Mouse (Mus musculus) heart, postnatal 25 days (tissue): ENCODE results near the gene Cblc. TPM values are rescaled to one million over a fixed set of nuclear protein-coding genes. Genes with fewer than 3 reads are reported as not detected.

Source experiments
- DNase-seq: peaks from one replicate; pipeline ENCODE4 v3.0.0; 2022; ENCODE audit warnings: low spot score
- intact Hi-C: fragments of 180-260 bp; cut with DNase I; formaldehyde crosslinking; loops from one replicate; pipeline ENCODE4 v1.15.1; 2025
- total RNA-seq, 2 experiments: library from RNA; stranded (reverse); gene quantifications; 2 replicates each; pipeline ENCODE4 v1.2.3; 2021

The Cblc gene
- total RNA-seq, 2 experiments from 2014 or later: 0.73 TPM; not detected in 1

DNA sequence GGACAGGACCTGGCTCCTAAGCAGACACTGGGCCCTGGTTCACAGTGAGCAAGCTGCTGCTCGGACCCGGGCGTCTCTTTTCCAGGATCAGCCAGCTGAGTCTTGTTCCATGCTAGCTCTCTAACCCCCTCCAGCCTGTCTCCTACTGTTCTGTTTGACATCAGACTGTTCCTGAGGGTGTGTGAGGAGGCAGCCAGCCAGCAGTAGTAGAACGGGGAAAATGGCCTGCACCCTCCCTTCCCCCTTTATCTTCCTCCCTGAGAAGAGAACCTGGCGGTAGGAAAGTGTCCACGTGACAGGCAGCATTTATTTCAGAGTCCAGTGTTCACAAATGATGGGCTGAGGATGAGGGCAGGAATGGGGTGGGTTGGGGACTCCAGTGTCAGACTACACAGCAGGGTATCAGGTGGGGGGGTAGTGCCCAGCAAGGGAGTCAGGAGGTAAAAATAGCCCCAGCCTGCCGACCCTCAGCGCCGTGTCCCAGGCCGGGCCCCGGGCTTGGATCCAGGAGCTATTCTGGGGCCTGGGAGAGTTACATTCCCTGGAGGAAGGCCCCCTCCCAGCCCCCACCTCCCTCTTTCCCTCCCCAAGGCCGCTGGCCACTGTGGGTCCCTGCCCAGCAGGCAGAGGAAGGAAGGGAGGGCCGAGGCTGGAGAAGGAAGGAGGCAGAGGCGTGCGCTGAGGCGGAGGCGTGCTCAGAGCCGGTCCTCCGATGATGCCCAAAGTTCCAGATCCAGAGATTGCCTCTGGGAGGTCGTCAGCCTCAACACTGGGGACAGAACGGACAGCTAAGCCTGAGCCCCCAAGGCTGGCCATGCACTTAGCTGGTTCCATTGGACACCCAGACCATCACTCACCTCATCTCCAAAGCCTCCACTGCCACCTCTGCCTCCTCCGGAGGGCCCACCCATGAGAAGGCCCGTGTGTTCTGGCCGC is 40.5 kb downstream of the Cblc start:
- intact Hi-C loops: loop anchor here (2.0 kb wide), 1 partner anchor 15 kb away; the partner anchor contains the start of gene Bcam
- DNase-seq: peak; percentile 82

DNA sequence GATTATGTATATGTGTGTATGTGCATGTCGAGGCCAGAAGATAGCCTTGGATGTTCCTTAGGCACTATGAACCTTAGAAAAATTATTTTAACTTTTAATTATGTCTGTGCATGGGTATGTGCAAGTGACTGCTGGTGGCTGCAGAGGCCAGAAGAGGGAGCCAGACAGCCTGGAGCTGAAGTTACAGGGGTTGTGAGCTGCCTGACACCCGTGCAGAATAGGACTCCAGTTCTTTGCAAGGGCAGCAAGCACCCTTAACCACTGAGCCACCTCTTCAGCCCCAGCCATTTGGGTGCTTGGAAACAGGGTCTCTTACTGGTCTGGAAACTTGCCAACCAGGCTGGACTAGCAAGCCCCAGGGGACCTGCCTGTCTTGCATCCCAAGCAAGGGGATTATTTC is 41.6 kb downstream of the Cblc start:
- no peak for DNase-seq
- intact Hi-C loops: loop anchor here (2.0 kb wide), 1 partner anchor 16 kb away; the partner anchor contains the start of gene Bcam

- no peak for DNase-seq
- intact Hi-C loops: loop anchor here (2.0 to 5.0 kb wide), 2 partner anchors 17 to 113 kb away; partner anchors contain the start of gene Bcam
These were observed 42.5 kb downstream of the Cblc start for GRCm38 (mm10) chr7:19754065-19754464.

- peak; percentile 51 for DNase-seq
- intact Hi-C loops: loop anchor here (5.0 kb wide), 1 partner anchor 114 kb away; no protein-coding TSS in a partner anchor
These were observed 43.0 kb downstream of the Cblc start for GRCm38 (mm10) chr7:19753587-19753986.

GRCm38 (mm10) chr7:19752652-19753051 is 44.0 kb downstream of the Cblc start:
- intact Hi-C loops: loop anchor here (5.0 kb wide), 1 partner anchor 115 kb away; no protein-coding TSS in a partner anchor
- no peak for DNase-seq

DNA sequence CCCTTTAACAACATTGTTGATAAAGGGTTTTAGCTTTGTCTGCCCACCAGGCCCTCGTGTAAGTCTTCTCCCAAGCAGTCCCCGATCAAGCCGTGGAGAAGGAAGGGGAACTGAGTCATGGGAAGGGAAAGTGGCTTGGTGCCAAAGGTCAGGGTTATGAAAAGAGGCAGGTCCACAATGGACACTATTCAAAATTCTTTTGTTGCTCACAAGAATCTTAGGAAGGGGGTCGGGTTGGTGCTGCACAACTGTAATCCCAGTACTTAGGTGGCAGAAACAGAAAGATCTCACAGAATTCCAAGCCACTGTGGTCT is 45.6 kb downstream of the Cblc start:
- intact Hi-C loops: loop anchor here (5.0 kb wide), 1 partner anchor 116 kb away; no protein-coding TSS in a partner anchor
- DNase-seq: no peak

- DNase-seq: peak; percentile 83
- intact Hi-C loops: loop anchor here (1.0 to 5.0 kb wide), 2 partner anchors 40 to 117 kb away; no protein-coding TSS in a partner anchor
These were observed 46.2 kb downstream of the Cblc start, which contains the start of gene Nectin2 for GRCm38 (mm10) chr7:19750217-19751069. TSS of gene Nectin2 (minus strand) at chr7:19750483.

DNA sequence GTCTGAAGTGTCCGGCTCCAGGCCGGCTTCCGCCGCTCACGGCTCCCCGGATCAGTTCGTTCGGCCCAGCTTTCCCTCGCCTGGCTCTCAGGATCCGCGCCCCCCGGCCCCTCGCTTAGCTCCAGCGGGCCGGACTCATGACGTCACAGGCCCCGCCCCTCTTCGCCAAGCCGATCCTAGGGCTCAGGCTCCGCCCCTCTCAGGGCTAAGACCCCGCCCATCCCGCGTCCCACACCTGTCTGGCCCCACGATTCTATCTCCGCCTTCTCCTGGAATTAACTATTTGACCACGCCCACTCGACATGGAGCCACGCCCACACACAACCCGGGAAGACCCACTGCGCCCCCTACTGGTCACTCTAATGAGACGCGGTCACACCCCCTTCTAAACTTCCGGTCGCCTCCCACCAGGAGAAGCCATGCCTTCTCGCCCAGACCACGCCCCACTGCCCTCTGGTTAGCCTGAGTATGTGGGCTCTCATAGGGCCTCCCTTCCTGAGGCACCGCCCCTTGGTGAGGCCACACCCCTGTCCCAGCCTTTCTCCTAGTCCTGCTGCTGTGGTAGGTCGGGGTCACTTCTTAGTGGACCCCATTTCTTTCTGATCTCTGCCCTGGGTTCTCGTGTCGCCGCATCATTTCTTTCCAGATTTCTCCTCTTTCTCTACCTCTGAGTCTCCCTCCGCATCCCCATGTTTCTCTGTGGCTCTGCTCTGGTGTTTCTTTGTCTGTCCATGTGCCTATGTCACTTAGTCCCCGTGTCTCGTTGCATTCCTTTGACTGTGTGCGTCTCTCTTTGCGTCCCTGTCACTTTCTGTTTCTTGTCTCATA is 47.0 kb downstream of the Cblc start:
- DNase-seq: peak; percentile 95
- intact Hi-C loops: loop anchor here (1.0 to 5.0 kb wide), 3 partner anchors 41 to 118 kb away; no protein-coding TSS in a partner anchor

- intact Hi-C loops: loop anchor here (1.0 kb wide), 1 partner anchor 97 kb away; no protein-coding TSS in a partner anchor
- DNase-seq: no peak
These were observed 48.1 kb downstream of the Cblc start for GRCm38 (mm10) chr7:19748219-19749195.

GRCm38 (mm10) chr7:19747420-19748218 is 49.0 kb downstream of the Cblc start:
- DNase-seq: no peak
- intact Hi-C loops: loop anchor here (2.0 kb wide), 1 partner anchor 25 kb away; no protein-coding TSS in a partner anchor

GRCm38 (mm10) chr7:19746426-19747201 is 50.0 kb downstream of the Cblc start:
- intact Hi-C loops: loop anchor here (2.0 kb wide), 1 partner anchor 24 kb away; no protein-coding TSS in a partner anchor
- DNase-seq: no peak

DNA sequence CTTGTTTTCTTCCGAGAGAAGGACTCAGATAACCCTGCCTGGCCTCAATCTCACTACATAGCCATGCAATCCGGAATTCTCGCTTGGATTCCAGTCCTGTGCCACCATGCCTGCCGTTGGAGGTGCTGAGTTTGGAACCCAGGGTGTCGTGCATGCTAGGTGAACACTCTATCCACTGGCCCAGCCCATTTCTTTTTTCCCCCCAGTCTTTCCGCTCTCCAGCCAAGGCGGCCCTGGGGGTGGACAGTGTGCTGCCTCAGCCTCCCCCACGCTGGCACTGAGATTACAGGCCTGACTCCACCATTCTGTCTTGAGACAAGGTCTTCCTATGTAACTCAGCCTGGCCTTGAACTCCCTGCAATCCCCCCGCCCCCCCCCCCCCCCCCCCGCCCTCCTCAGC is 50.6 kb downstream of the Cblc start:
- intact Hi-C loops: loop anchor here (2.0 kb wide), 1 partner anchor 23 kb away; no protein-coding TSS in a partner anchor
- no peak for DNase-seq

DNA sequence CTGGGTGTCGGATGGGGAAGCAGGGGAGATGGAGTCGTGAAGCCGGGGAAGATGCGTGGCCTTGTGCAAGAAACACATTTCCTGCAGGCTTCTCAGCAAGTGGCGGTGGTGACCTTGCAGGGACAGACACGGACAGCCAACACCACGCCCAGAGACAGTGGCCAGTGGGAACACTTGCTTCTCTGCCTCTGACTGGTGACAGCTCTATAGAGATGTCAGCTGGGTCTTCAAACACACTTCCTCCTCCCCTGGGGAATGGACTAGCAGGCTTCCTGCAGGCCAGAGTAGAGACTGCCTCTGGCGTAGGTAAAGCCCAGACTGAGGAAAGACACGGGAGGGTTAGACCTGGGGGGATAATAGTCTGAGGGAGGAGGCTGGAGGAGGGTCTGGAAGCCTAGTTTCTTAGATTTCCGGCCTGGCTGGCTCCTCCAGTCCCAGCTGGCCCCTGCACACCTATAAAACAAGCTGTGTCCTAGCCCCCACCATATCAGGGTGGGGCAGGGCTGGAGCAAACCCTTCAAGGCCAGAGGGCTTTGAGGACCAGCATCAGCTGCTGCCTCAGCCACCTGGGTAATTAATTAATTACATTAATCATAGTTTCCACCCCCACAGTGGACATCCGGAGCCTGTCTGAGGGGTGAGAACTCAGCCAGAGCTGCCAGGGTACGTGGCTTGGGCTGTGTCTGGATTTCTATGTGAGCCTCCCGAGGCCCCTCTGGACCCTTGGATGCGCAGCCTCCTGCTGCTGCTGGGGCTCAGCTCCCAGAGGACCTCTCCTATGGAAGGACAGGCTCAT is 51.8 kb downstream of the Cblc start:
- intact Hi-C loops: no loop called here
- peak; percentile 48 for DNase-seq

- no peak for DNase-seq
- intact Hi-C loops: loop anchor here (2.0 kb wide), 1 partner anchor 27 kb away; no protein-coding TSS in a partner anchor
These were observed 52.8 kb downstream of the Cblc start for GRCm38 (mm10) chr7:19743791-19744190.

GRCm38 (mm10) chr7:19742468-19742867 is 54.1 kb downstream of the Cblc start:
- intact Hi-C loops: loop anchor here (2.0 kb wide), 1 partner anchor 26 kb away; no protein-coding TSS in a partner anchor
- no peak for DNase-seq
